Mouse (Mus musculus) Patski (cell line): ENCODE data around the gene Ric8b. TPM values are rescaled to one million over a fixed set of nuclear protein-coding genes. Genes with fewer than 3 reads are reported as not detected.

Experiments used
- ATAC-seq: fragments of 100-300 bp; one replicate; pipeline ENCODE4 v1.8.0; 2021
- CTCF ChIA-PET: fragments of 350-600 bp; sonication (Branson Sonifier 250); formaldehyde crosslinking; loops from one replicate; lab custom pipeline; 2022; ENCODE audit warnings: inconsistent platforms; lab: Charles Lee
- POLR2A ChIA-PET: fragments of 350-600 bp; sonication (Branson Sonifier 250); formaldehyde crosslinking; loops from one replicate; lab custom pipeline; 2022; ENCODE audit warnings: antibody characterized with exemption, inconsistent platforms; lab: Charles Lee
- DNase-seq: peaks from one replicate; pipeline ENCODE4 v3.0.0-alpha.2; 2011; ENCODE audit warnings: low read depth, low spot score
- H3K27me3 ChIP-seq: fragments of 371-371 bp; one replicate; pipeline ENCODE4 v1.5.1; 2021
- CTCF ChIP-seq: fragments of 100-300 bp; IDR thresholded peaks from one replicate; pipeline ENCODE4 v1.5.1; 2021
- in situ Hi-C: fragments of 300-500 bp; cut with MboI; formaldehyde crosslinking; loops from 3 replicates; pipeline ENCODE4 v1.11.1; 2018; ENCODE audit warnings: low pct_unique_long_range_greater_than_20kb, mixed read lengths
- polyA plus RNA-seq: library from polyadenylated mRNA; unstranded; gene quantifications from one replicate; pipeline ENCODE4 v1.2.3, GENCODE M21; 2021

Gene Ric8b
- polyA plus RNA-seq, 1 experiment from 2014 or later = 29.8 TPM

DNA sequence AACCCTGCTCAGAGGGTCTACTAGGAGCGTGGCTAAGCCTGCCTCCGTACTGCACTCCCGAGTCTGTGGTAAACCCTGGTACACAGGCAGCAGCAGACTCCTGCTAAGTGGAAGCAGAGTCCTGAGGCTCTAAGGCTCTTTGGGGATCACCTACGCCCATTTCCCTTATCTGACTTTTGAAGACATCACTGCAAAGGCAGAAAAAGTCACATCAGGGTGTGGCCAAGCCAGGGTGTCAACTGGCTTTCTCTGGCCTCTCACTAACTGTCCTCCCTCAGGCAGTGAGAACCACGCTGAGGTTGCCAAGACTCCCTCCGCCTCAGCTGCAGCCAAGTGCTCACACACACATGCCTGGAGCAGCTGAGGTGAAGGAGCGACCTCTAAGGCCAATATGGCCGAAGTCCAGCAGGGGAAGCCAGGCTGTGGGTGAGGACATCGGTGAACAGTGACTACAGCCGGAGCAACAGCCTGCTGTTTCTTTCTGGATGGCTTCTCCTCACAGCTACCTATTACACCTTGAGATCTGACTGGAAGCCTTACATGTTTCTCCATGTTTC lies 110.3 kb downstream of the Ric8b start:
- ATAC-seq = no peak
- no peak for DNase-seq
- H3K27me3 ChIP-seq = no peaks in the 10 kb centered on the region
- ChIA-PET POLR2A (interaction anchor here (0.7 kb wide), 1 partner anchor 36 kb away, joined by 3 read pairs; no protein-coding TSS in a partner anchor), CTCF (interaction anchor here (1.9 kb wide), 1 partner anchor 18 kb away, joined by 4 read pairs; no protein-coding TSS in a partner anchor)
- no peak for TF ChIP-seq CTCF
- in situ Hi-C loops = no loop called here

DNA sequence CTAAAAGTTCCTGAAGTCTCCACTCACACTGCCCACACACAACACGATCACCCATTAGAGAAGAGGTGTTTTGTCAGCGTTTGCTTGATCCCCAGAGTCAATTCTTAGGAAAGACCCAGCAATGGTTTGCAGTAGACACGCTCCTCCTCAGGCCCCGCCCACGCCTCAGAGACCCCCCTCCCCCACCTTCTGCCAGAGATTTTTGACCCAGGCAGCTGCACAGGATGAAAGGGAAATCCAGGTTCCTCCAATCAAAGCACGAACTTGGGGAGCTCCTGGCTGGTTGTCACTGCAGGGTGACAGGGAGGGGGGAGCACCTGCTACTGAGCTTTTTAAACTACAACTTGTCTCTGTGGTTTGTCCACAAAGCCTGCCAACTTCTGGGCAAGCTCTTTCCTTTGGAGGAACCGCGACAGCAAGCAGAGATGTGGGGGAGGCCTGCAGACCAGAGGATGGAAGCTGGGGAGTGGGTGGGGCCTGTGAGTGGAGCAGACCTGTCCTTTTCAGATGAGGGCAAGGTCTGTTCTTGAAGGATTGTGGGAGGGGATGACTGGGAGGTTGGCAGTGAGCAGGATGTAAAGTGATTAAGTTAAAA lies 117.8 kb downstream of the Ric8b start:
- ChIA-PET CTCF (no interaction called here), POLR2A (no interaction called here)
- TF ChIP-seq CTCF = no peak
- no peaks in the 10 kb centered on the region for H3K27me3 ChIP-seq
- ATAC-seq = no peak
- no peak for DNase-seq
- in situ Hi-C loops = no loop called here

DNA sequence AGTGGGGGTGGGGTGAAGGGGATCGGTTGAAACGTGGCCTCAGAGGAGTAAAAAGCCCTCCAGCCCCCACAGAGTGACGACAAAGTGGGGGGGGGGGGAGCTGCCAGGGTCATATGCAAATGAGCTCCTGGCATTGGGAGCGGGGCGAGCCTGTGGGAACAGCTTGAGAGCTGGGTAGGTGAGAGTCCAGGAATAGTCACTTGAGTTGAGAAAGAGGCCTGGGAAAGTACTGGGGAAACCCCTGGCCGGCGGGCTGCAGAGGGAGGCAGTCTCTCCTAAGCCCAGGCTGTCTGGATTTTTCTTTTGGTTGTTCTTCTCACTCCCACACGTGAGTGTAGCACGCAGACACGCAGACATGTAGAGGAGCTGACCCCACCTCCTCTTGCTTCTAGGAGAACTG lies 120.7 kb downstream of the Ric8b start:
- TF ChIP-seq CTCF = no peak
- no peak for ATAC-seq
- no peak for DNase-seq
- H3K27me3 ChIP-seq = no peaks in the 10 kb centered on the region
- ChIA-PET CTCF (no interaction called here), POLR2A (no interaction called here)
- in situ Hi-C loops = no loop called here

DNA sequence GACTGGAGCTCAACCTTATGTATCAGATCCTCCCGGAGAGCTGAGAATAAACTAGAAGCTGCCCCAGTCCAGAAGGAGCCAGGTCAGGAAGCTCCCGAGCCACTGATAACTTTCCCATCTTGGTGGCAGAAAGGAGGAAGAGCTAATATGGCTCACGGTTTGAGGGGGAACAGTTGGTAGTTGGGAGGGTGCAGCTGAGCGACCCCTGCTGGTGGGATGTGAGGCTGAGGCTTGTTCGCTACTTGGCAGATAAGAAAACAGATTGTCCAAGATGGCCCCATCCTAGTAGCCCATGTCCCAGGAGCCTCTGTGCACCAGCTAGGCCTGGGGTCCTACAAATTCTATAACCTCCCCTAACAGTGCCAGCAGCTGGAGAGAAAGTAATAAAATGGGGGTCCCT lies 121.4 kb downstream of the Ric8b start:
- in situ Hi-C loops = no loop called here
- ATAC-seq (no peak), DNase-seq (no peak)
- ChIA-PET CTCF (no interaction called here), POLR2A (no interaction called here)
- no peaks in the 10 kb centered on the region for H3K27me3 ChIP-seq
- no peak for TF ChIP-seq CTCF

DNA sequence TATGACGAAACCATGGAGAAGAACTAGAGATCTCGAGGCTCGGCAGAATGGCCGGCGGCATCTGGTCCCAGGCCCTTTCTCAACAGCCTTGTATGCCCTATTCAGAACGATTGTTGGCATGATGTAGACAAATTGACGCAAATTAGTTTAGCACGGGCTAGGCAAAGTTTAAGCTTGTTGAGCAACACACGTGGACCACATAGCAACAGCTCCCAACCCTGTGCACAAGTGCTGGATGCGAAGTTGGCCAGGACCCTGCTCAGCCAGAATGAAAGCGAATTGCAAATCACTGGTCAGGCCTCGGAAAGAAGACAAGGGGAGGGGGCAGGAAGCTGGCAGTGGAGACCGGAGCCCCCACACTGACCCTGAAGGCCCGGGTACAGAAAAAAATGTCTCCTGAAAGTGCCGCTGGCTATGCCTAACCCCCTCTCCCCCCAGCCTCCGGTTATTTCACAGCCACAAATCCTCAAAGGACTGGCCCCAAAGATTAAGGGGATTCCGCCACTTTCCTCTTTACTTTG lies 126.8 kb downstream of the Ric8b start:
- in situ Hi-C loops = no loop called here
- DNase-seq (no peak), ATAC-seq (no peak)
- ChIA-PET POLR2A (no interaction called here), CTCF (no interaction called here)
- H3K27me3 ChIP-seq = no peaks in the 10 kb centered on the region
- no peak for TF ChIP-seq CTCF

DNA sequence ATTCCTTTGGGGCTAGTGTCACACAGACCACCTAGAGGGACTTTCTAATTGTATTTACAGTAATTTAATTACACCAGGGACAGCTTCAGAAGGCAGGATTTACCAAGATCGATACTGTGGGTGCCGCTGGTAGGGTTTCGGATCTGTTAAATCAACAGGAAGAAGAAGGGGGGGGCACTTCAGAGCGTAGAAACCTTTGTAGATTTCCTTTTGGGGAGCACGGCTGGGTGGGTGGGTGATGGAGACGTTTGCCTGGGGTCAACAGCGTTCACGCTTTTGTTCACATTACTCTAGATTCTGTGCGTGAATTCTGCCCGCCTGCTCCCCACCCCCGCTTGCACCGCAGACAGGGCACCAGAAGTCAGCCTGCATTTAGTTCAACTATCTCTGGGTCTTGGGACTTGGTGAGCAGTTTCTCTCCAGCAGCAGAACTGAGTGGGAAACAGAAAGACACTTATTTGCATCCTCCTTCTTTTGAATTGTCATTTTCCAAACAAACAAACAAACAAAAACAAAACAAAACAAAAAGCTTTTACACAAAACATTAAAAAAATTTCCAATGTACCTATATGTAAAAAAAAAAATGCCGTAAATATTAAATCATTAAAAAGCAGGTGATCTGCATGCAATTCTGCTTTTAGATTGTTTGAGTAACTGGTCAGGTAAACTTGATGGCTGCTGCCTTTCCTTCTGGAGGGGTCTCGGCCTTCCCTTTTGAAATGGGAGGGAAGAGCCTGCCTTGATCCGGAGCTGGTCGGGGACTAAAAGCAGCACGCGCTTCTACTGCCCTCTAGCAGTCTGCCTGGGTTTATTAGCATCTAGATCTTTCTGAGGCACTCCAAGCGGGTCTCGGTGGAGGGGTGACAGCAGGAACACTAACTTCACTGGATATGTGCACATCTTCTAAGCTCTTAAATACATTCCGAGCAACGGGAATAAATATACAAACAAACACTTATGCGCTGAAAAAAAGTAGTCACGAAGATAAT lies 127.6 kb downstream of the Ric8b start:
- ATAC-seq = no peak
- H3K27me3 ChIP-seq = no peaks in the 10 kb centered on the region
- no peak for DNase-seq
- in situ Hi-C loops = loop anchor here (5.0 kb wide), 2 partner anchors 208 to 403 kb away; no protein-coding TSS in a partner anchor
- peak; percentile 65 for TF ChIP-seq CTCF
- ChIA-PET CTCF (interaction anchor here (1.3 to 1.7 kb wide), 2 partner anchors 16 to 209 kb away, joined by 4 to 6 read pairs; no protein-coding TSS in a partner anchor), POLR2A (interaction anchor here (1.0 kb wide), 1 partner anchor 122 kb away, joined by 3 read pairs; no protein-coding TSS in a partner anchor)

DNA sequence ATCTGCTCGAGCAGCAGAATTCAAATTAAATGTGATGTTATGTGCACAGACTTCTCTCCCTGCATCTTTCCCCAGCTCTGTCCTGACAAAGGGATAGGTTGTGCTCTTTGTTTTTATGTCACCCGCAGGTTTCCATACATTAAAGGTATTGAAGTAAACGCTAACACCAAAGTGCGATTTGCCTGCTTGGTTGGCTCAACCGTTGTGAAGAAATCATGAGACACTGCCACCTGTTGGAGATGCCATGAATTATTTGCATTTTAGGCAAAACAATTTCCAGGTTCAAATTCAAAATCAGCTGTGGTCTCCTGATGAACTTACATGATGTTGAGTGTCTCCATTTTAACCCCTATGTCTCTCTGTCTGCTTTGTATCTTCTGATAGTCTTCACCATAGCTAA lies 129.2 kb downstream of the Ric8b start:
- DNase-seq (no peak), ATAC-seq (no peak)
- peak; percentile 79 for TF ChIP-seq CTCF
- ChIA-PET CTCF (interaction anchor here (0.9 to 2.0 kb wide), 9 partner anchors 16 to 531 kb away, joined by 3 to 6 read pairs (median 3); no protein-coding TSS in a partner anchor), POLR2A (interaction anchor here (0.7 kb wide), 1 partner anchor 35 kb away, joined by 3 read pairs; no protein-coding TSS in a partner anchor)
- no peaks in the 10 kb centered on the region for H3K27me3 ChIP-seq
- in situ Hi-C loops = loop anchor here (5.0 kb wide), 2 partner anchors 209 to 404 kb away; no protein-coding TSS in a partner anchor

DNA sequence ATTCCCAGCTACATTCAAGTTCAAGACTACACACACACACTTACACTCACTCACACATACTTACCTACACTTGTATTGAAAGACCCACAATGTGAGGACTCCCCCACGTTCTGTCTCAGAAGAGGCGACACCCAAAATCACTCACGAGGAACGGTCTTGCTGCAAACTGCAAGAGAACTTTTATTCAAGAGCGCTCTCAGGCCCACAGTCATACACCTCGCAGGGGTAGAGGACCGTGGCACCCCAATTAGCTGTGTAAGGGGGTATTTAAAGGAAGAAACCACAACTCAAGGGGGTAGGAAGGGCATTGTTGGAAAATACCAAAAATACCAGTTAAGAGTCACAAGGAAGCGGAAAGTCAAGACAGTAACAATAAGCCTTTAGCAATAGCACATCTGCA lies 130.6 kb downstream of the Ric8b start:
- no peaks in the 10 kb centered on the region for H3K27me3 ChIP-seq
- in situ Hi-C loops = loop anchor here (5.0 kb wide), 2 partner anchors 211 to 406 kb away; no protein-coding TSS in a partner anchor
- ATAC-seq (no peak), DNase-seq (no peak)
- ChIA-PET CTCF (interaction anchor here (1.3 to 2.0 kb wide), 2 partner anchors 15 to 217 kb away, joined by 4 to 6 read pairs; no protein-coding TSS in a partner anchor), POLR2A (no interaction called here)
- no peak for TF ChIP-seq CTCF

DNA sequence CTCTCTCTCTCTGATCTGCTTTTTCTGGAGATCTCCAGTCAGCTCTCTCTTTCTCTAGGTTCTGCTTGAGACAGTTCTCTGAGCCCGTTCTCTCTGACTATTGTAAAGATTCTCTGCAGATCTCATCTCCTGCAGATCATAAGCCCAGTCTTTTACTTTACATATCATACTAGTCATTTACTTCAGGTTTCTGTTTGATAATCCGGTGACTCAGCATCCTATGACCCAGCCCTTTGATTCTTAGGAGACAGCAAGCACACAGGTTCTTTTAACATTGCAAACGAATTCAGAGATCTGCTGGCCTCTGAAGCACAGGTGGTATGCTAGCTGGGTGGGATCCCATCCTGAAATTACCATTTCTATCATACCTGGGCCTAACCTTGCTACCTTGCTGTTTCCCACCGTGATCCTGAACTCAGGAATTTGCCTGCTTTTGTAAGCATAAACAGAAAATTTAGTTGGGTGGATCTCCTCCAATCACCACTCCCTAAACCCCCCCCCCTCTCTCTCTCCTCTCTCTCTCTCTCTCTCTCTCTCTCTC lies 133.3 kb downstream of the Ric8b start:
- DNase-seq (no peak), ATAC-seq (no peak)
- in situ Hi-C loops = no loop called here
- no peaks in the 10 kb centered on the region for H3K27me3 ChIP-seq
- TF ChIP-seq CTCF = no peak
- POLR2A ChIA-PET = no interaction called here
- CTCF ChIA-PET = no interaction called here

DNA sequence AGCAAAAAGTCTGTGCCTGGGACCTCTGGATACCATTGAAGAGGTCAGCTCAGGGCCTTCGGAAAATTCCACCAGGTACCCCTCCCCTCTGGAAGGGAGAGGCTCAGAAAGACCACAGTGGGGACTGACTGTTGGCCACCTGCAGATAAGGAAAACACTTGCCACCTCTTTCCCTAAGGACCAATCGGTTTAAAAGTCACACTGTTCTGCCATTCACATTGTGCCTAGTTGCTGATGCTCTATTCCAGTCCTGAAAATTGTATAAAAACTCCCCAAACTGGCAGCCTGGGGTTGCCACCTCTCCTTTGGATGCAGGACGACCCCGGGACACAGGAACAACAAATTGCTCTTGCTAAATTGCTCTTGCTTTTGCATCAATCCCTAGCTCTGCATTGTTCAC lies 135.0 kb downstream of the Ric8b start:
- in situ Hi-C loops = no loop called here
- ChIA-PET CTCF (no interaction called here), POLR2A (no interaction called here)
- no peak for ATAC-seq
- no peaks in the 10 kb centered on the region for H3K27me3 ChIP-seq
- DNase-seq = no peak
- TF ChIP-seq CTCF = no peak
